Mouse (Mus musculus) cerebellum, adult 2 months (tissue): ENCODE results near the gene Ttll1.

ENCODE experiments used
- CTCF ChIP-seq: fragments of 200-500 bp; IDR thresholded peaks from 2 replicates; pipeline ENCODE4 v1.5.1; 2011; ENCODE audit warnings: low read depth, mild to moderate bottlenecking, control low read depth, low read length, moderate library complexity, borderline replicate concordance; ENCODE audit not compliant: insufficient read depth
- POLR2A ChIP-seq: fragments of 200-500 bp; IDR thresholded peaks from 2 replicates; pipeline ENCODE4 v1.6.1; 2011; ENCODE audit warnings: low read length, control low read depth, borderline replicate concordance; ENCODE audit not compliant: insufficient read depth

- TF ChIP-seq CTCF: no peak
- no peak for TF ChIP-seq POLR2A
These were observed 55.1 kb downstream of the Ttll1 start for GRCm38 (mm10) chr15:83455637-83456036.
